Mouse (Mus musculus) ES-E14 (cell line): ENCODE measurements at regions not wholly inside any gene's neighbourhood (a gene's known extent, or its start where the extent isn't known, plus 50 kb on each side); places are given as distances from the start of the nearest gene placed in this dataset.
A peak's percentile ranks its signal among the peaks of the same experiment; 100 is the strongest.

Experiments
- DNase-seq: peaks from one replicate; pipeline ENCODE4 v3.0.0-alpha.2; 2013; ENCODE audit warnings: low read depth, low spot score
- H3K27ac ChIP-seq: 2 replicates; pipeline ENCODE4 v1.5.1; 2012; ENCODE audit warnings: low read depth, mild to moderate bottlenecking, low read length, moderate library complexity, mixed read lengths; ENCODE audit not compliant: poor library complexity, insufficient read depth, severe bottlenecking
- H3K36me3 ChIP-seq: 2 replicates; pipeline ENCODE4 v1.6.1; 2012; ENCODE audit warnings: mild to moderate bottlenecking, low read length, moderate library complexity, mixed read lengths; ENCODE audit not compliant: control insufficient read depth, poor library complexity, insufficient read depth, severe bottlenecking
- H3K4me1 ChIP-seq, 2 experiments: fragments of 150-350 bp in 1 of 2; sonication (generic) in 1 of 2; 2 replicates each; pipeline ENCODE4 v1.6.1; 2012; ENCODE audit warnings: low read length in 2 of 2, mild to moderate bottlenecking in 1 of 2, mixed read lengths in 1 of 2; ENCODE audit not compliant: control insufficient read depth in 2 of 2, insufficient read depth in 2 of 2, poor library complexity in 1 of 2
- H3K4me3 ChIP-seq, 2 experiments: fragments of 150-350 bp in 1 of 2; sonication (generic) in 1 of 2; 2 replicates each; pipeline ENCODE4 v1.5.1; 2012; ENCODE audit warnings: low read length in 2 of 2, low read depth in 1 of 2, mild to moderate bottlenecking in 1 of 2, mixed read lengths in 1 of 2; ENCODE audit not compliant: insufficient read depth in 1 of 2, poor library complexity in 1 of 2, severe bottlenecking in 1 of 2
- H3K9ac ChIP-seq: 2 replicates; pipeline ENCODE4 v1.6.1; 2012; ENCODE audit warnings: low read depth, mild to moderate bottlenecking, low read length, mixed read lengths; ENCODE audit not compliant: poor library complexity, insufficient read depth, severe bottlenecking
- H3K9me3 ChIP-seq: fragments of 150-350 bp; sonication (generic); 2 replicates; pipeline ENCODE4 v1.6.1; 2012; ENCODE audit warnings: low read depth, mild to moderate bottlenecking, low read length; ENCODE audit not compliant: control insufficient read depth, insufficient read depth
- CHD2 ChIP-seq: IDR thresholded peaks from 2 replicates; pipeline ENCODE4 v1.6.1; 2014; ENCODE audit warnings: mild to moderate bottlenecking, low read depth, low read length, inconsistent platforms
- HCFC1 ChIP-seq: IDR thresholded peaks from 2 replicates; pipeline ENCODE4 v1.6.1; 2012; ENCODE audit warnings: low read length, inconsistent platforms, borderline replicate concordance; ENCODE audit not compliant: insufficient read depth
- MAFK ChIP-seq: IDR thresholded peaks from 2 replicates; pipeline ENCODE4 v1.6.1; 2014; ENCODE audit warnings: mild to moderate bottlenecking, low read depth, low read length, inconsistent platforms; ENCODE audit not compliant: insufficient read depth
- ZC3H11A ChIP-seq: IDR thresholded peaks from 2 replicates; pipeline ENCODE4 v1.6.1; 2012; ENCODE audit warnings: low read depth, mild to moderate bottlenecking, inconsistent platforms, low read length, borderline replicate concordance
- ZNF384 ChIP-seq: IDR thresholded peaks from 2 replicates; pipeline ENCODE4 v1.6.1; 2012; ENCODE audit warnings: low read depth, low read length, inconsistent platforms
- in situ Hi-C, 2 experiments: fragments of 600-800 bp; cut with MboI; formaldehyde crosslinking; loops; one replicate each; pipeline ENCODE4 v1.15.1; 2025; ENCODE audit warnings: low sequenced_read_pairs in 2 of 2, inconsistent platforms in 1 of 2; ENCODE audit not compliant: unreplicated experiment in 2 of 2

DNA sequence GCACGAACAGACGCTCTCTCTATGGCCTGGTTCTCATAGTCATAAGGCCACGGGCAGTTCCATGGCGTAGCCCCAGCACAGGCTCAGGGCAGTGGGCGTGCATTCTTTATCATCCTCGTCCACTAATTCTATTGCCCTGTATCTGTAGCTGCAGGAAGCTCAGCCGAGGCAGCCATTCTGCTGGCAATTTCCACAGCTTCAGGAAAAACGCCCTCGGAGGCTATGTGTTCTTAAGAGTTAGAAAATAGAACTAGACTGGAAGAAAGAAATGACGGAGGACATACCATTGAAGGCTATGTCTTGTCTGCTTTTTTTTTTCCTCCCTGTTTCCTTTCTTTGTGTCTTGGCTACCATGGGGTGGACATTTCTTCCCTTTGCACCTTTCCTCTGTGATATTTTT, 205.0 kb upstream of the Nat3 start:
- Histone ChIP-seq H3K27ac (no peak overlapping the region), H3K4me3 (no peak overlapping the region), H3K36me3 (no peaks in the 10 kb centered on the region), H3K9ac (no peak overlapping the region), H3K9me3 (no peaks in the 10 kb centered on the region), H3K4me1 (no peaks in the 10 kb centered on the region)
- no peak for DNase-seq
- in situ Hi-C loops = no loop called here
- TF ChIP-seq ZNF384 = no peak
- TF ChIP-seq ZC3H11A = no peak
- no peak for TF ChIP-seq CHD2
- no peak for TF ChIP-seq MAFK
- TF ChIP-seq HCFC1 = no peak

DNA sequence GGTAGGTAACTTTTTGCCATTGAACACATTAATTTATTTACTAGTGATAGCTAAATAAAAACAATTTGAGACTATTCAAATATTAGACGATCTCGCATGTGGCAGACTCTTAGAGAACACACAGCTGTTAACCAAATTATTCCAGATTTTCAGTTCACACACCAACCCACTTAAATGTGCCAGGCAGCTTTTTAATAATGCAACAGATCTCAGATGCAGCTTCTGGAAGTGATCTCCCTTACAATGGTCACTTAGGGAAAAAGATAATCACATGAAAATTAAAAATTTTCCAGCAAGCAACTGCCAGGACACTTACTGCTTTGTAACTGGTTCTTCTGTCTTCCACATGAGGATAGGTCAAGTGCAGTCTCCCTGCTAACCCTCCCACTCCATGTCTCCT, 203.1 kb upstream of the Nat3 start:
- Histone ChIP-seq H3K4me1 (no peaks in the 10 kb centered on the region), H3K27ac (no peak overlapping the region), H3K36me3 (no peaks in the 10 kb centered on the region), H3K9ac (no peak overlapping the region), H3K4me3 (no peak overlapping the region), H3K9me3 (no peaks in the 10 kb centered on the region)
- DNase-seq = no peak
- TF ChIP-seq HCFC1 (no peak), MAFK (no peak)
- in situ Hi-C loops = no loop called here

DNA sequence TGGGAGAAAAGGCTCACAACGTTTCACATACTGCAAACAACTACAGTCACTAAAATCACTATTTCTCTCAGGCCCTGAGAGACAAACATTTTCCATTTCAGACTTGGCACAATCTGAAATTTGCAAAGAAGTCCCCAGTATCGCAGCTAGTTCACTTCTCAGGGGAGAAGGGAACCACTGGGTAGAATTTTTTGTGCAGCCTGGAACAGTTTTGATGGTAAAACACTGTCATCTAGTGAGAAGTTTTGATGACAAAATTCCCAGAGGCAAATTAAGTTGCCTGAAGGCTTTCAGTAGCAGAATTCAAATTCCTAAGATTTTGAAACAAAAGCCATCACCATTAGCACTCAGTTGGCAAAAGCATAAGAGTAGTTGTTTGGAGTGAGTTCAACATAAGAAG, 195.2 kb upstream of the Nat3 start:
- no peaks in the 10 kb centered on the region for H3K9me3 ChIP-seq
- DNase-seq = no peak
- TF ChIP-seq MAFK (no peak), ZC3H11A (no peak), HCFC1 (no peak), ZNF384 (no peak), CHD2 (no peak)
- no peak overlapping the region for H3K4me3 ChIP-seq
- no peaks in the 10 kb centered on the region for H3K4me1 ChIP-seq
- H3K9ac ChIP-seq = no peak overlapping the region
- H3K36me3 ChIP-seq = no peaks in the 10 kb centered on the region
- in situ Hi-C loops = no loop called here
- no peak overlapping the region for H3K27ac ChIP-seq

DNA sequence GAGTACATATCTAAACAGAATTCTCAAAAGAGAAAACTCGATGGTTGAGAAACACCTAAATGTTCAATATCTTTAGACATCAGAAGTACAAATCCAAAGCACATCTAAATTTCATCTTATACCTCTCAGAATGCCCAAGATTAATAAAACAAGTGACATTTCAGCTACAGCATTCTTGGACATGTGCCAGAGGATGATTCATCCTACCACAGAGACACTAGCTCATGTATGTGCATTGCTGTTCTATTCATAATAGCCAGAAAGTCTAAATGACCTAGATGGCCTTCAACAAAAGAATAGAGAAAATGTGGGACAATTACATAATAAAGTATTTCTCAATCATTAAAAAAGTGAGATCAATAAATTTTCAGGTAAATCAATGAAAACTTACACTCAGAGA, 146.6 kb upstream of the Nat3 start:
- Histone ChIP-seq H3K4me1 (no peaks in the 10 kb centered on the region), H3K9me3 (no peaks in the 10 kb centered on the region; the same call in 1 of the 2 replicates), H3K4me3 (no peak overlapping the region), H3K27ac (no peak overlapping the region), H3K36me3 (no peaks in the 10 kb centered on the region), H3K9ac (no peak overlapping the region)
- in situ Hi-C loops = no loop called here
- TF ChIP-seq CHD2 (no peak), HCFC1 (no peak), ZNF384 (no peak), ZC3H11A (no peak), MAFK (no peak)
- DNase-seq = no peak

DNA sequence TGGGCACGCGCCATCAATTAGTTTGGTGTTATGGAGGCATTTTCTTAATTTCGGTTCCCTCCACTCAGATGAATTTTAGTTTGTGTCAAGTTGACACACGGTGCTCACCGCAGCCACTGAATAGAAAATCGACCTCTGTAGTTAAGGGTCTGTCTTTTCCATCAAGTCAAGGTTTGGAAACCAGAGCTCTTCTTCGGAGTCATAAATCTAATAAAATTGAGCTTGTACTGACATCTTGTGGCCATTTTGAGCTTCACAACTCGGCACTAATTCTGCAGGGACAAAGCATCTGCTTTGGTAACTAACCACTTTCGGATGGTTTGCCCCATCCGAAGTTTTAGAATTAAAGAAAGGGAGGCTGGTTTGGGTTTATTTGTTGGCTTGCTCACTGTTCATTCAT, 117.7 kb upstream of the Nat3 start:
- Histone ChIP-seq H3K27ac (no peak overlapping the region), H3K4me3 (no peak overlapping the region), H3K9me3 (no peaks in the 10 kb centered on the region), H3K36me3 (no peaks in the 10 kb centered on the region), H3K9ac (no peak overlapping the region), H3K4me1 (no peaks in the 10 kb centered on the region)
- DNase-seq = peak; percentile 36
- in situ Hi-C loops = no loop called here
- TF ChIP-seq HCFC1 (no peak), ZC3H11A (peak; percentile 65)
